Mouse (Mus musculus) left cerebral cortex, postnatal 10 days (tissue): ENCODE data around the gene Tpm3-rs7. TPM values are rescaled to one million over a fixed set of nuclear protein-coding genes. Genes with fewer than 3 reads are reported as not detected.
"Not testable (repeated sequence)": the region's sequence is repeated elsewhere in the genome, so short reads cannot be mapped to it uniquely, and the experiment has no call there.

Source experiments
- DNase-seq, 2 experiments: peaks; one replicate each; pipeline ENCODE4 v3.0.0; 2021 to 2022; ENCODE audit warnings: low spot score in 2 of 2, mixed read lengths in 1 of 2; ENCODE audit errors: extremely low spot score in 1 of 2
- intact Hi-C: fragments of 180-260 bp; cut with DNase I; formaldehyde crosslinking; loops from one replicate; pipeline ENCODE4 v1.15.1; 2025
- total RNA-seq, 2 experiments: library from RNA; stranded (reverse); gene quantifications; 2 replicates each; pipeline ENCODE4 v1.2.3; 2021

Tpm3-rs7 gene
- total RNA-seq: 10 to 100 TPM; 71.0 to 72.4 TPM

DNA sequence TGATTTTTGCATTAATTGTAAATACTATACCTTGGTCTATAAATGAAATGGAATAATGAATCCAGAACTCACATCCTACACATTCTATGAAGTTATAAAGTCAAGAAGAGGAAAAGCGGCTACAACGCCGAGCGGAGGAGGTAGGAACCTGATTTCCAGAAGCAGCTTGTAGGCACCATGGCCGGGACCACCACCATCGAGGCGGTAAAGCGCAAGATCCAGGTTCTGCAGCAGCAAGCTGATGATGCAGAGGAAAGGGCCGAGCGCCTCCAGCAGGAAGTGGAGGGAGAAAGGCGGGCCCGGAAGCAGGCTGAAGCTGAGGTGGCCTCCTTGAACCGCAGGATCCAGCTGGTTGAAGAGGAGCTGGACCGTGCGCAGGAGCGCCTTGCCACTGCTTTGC lies at the start of gene Tpm3-rs7:
Gene Tpm3-rs7 (plus strand): TSS at position 110 of the 400 bp plus-strand sequence.
- intact Hi-C loops, DNase-seq: not testable (repeated sequence)

- intact Hi-C loops: no loop called here
- DNase-seq: no peak
Measured at GRCm38 (mm10) chr14:113317023-113317422, 2.6 kb downstream of the Tpm3-rs7 start.

DNA sequence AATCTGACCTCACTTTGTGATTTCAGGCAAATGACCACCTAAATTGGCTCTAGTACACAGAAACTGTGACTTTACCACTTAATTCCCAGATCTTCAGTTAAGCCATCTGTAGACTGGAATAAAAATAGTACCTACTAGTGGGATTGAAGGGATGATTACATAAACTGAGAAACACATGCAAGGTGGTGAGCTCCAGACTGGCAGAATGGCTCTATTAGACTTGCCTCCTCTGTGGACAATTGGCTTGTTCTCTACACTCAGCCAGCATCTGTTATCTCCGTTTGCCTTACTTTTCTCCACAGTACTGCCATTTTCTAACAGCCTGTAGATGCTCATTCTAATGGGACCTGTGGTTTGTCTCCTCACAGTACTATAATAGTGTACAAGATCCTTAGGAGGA lies 49.0 kb downstream of the Tpm3-rs7 start:
- no peak for DNase-seq
- intact Hi-C loops: no loop called here
